Mouse (Mus musculus) limb, embryonic 15.5 days (tissue): Measurements from ENCODE around the gene Slc18a2. TPM values are rescaled to one million over a fixed set of nuclear protein-coding genes. Genes with fewer than 3 reads are reported as not detected.

Source experiments
- ATAC-seq: fragments of 200-750 bp; cut with Nextera tagmentation; 2 replicates; pipeline ENCODE4 v1.8.0; 2017; ENCODE audit warnings: low read depth, moderate TSS enrichment; ENCODE audit not compliant: insufficient number of reproducible peaks, low FRiP score, low TSS enrichment
- H3K27ac ChIP-seq: fragments of 300-500 bp; sonication (generic); 2 replicates; pipeline ENCODE4 v1.5.1; 2015; ENCODE audit warnings: moderate library complexity, mild to moderate bottlenecking, inconsistent platforms
- H3K27me3 ChIP-seq: fragments of 300-500 bp; sonication (generic); 2 replicates; pipeline ENCODE4 v1.6.1; 2015; ENCODE audit warnings: inconsistent platforms
- H3K36me3 ChIP-seq: fragments of 300-500 bp; sonication (generic); 2 replicates; pipeline ENCODE4 v1.6.1; 2015; ENCODE audit warnings: inconsistent platforms
- H3K4me1 ChIP-seq: fragments of 300-500 bp; sonication (generic); 2 replicates; pipeline ENCODE4 v1.6.1; 2015; ENCODE audit warnings: inconsistent platforms
- H3K4me2 ChIP-seq: fragments of 300-500 bp; sonication (generic); 2 replicates; pipeline ENCODE4 v1.6.1; 2015; ENCODE audit warnings: mild to moderate bottlenecking, inconsistent platforms
- H3K4me3 ChIP-seq: fragments of 300-500 bp; sonication (generic); 2 replicates; pipeline ENCODE4 v1.5.1; 2015; ENCODE audit warnings: mild to moderate bottlenecking, inconsistent platforms
- H3K9ac ChIP-seq: fragments of 300-500 bp; sonication (generic); 2 replicates; pipeline ENCODE4 v1.6.1; 2015; ENCODE audit warnings: inconsistent platforms
- H3K9me3 ChIP-seq: fragments of 300-500 bp; sonication (generic); 2 replicates; pipeline ENCODE4 v1.6.1; 2016; ENCODE audit warnings: inconsistent platforms
- WGBS: fragments of 180-500 bp; shearing (Covaris S2); methylation state at CpG from one replicate; pipeline ENCODE4 v1.1.7; 2015; 5-methylcytosine and 5-hydroxymethylcytosine counted together
- polyA plus RNA-seq: library from polyadenylated mRNA; unstranded; fragments of >200 nt; fragmentation: Nextera tagmentation; extraction: Ambion mirVana; gene quantifications from 2 replicates; pipeline ENCODE4 v1.2.1, GENCODE M21; 2015

Gene Slc18a2
- polyA plus RNA-seq, 1 experiment from 2014 or later, result 8.7 TPM

- no peaks in the 10 kb centered on the region for H3K9me3 ChIP-seq
- H3K36me3 ChIP-seq, result peaks cover 3% of the 10 kb centered on the region; the same call in 1 of the 2 replicates
- no peak overlapping the region for H3K9ac ChIP-seq
- H3K4me1 ChIP-seq, result no peaks in the 10 kb centered on the region
- no peak for ATAC-seq
- H3K27me3 ChIP-seq, result no peaks in the 10 kb centered on the region
- no peak overlapping the region for H3K4me2 ChIP-seq
- H3K27ac ChIP-seq, result no peak overlapping the region
- WGBS, result 94% methylated on average over 3 of the region's 3 CpGs
- no peak overlapping the region for H3K4me3 ChIP-seq
These were observed 21.3 kb downstream of the Slc18a2 start for GRCm38 (mm10) chr19:59282001-59282400.

- no peaks in the 10 kb centered on the region for H3K9me3 ChIP-seq
These were observed 28.3 kb downstream of the Slc18a2 start for GRCm38 (mm10) chr19:59289042-59289441.

DNA sequence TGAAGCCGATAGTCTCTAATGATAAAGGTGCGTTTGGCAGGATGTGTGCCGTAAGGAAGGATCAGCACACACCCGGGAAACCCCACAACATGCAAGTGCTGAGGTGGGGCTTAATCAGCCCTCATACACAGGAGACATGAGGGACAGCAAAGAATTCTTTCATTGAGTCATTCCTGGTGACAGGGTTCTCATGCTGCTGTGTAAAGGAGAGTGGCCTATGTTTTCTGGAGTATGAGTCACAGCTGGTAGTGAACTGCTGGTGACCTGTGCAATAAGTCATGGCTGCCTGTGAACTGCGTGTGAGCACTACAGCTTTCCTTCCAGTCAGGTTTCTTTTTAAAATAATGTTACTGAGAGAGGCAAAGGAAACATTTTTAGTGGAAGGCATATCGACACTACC, 29.1 kb downstream of the Slc18a2 start:
- no peak overlapping the region for H3K9ac ChIP-seq
- no peak overlapping the region for H3K27ac ChIP-seq
- H3K9me3 ChIP-seq, result no peaks in the 10 kb centered on the region
- no peak for ATAC-seq
- H3K27me3 ChIP-seq, result no peaks in the 10 kb centered on the region
- peaks cover 3% of the 10 kb centered on the region; the same call in 1 of the 2 replicates for H3K36me3 ChIP-seq
- H3K4me1 ChIP-seq, result no peaks in the 10 kb centered on the region
- 79% methylated on average over 6 of the region's 6 CpGs for WGBS
- H3K4me2 ChIP-seq, result no peak overlapping the region
- H3K4me3 ChIP-seq, result no peak overlapping the region

More at GRCm38 (mm10) chr19:59289042-59289441, 28.3 kb downstream of the Slc18a2 start:
- Histone ChIP-seq H3K4me2 (no peak overlapping the region), H3K36me3 (peaks cover 3% of the 10 kb centered on the region; the same call in 1 of the 2 replicates), H3K27me3 (no peaks in the 10 kb centered on the region), H3K27ac (no peak overlapping the region), H3K4me3 (no peak overlapping the region), H3K9ac (no peak overlapping the region), H3K4me1 (no peaks in the 10 kb centered on the region)
- no peak for ATAC-seq

DNA sequence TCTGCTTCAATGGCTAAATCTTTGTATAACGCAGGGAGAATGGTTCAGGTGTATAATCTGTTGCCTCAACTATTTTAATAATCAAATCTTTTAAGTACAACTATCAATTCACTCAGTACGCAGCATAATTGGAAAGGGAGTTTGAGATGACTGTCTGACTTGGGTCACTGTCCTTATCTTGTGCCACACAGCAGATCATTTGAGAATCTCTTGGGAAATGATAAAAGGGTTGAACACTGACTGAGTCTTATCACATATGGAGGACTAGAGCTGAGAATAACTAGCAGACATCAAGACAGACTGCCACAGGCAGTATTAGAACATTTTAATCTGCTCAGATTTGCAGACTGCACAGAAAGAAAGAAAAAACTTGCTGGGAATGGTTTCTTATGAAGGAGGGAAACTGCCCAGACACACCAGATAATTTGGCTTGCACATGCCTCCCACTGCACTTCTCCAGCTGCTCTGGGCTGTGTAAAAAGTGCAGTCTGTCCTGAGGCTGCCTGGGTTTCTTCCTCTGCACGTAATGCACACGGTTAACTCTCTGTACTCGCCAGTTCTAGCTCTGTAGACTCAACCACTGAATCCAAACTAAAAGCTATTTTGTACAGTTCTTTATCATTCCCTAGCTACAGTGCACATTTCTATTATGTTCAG, 31.6 kb downstream of the Slc18a2 start:
- Histone ChIP-seq H3K4me1 (no peaks in the 10 kb centered on the region), H3K9me3 (no peaks in the 10 kb centered on the region), H3K9ac (no peak overlapping the region), H3K27ac (no peak overlapping the region), H3K4me3 (no peak overlapping the region), H3K36me3 (no peaks in the 10 kb centered on the region), H3K27me3 (no peaks in the 10 kb centered on the region), H3K4me2 (no peak overlapping the region)
- 72% methylated on average over 5 of the region's 5 CpGs for WGBS
- ATAC-seq, result no peak

GRCm38 (mm10) chr19:59315308-59315707, 54.6 kb downstream of the Slc18a2 start:
- peaks cover 7% of the 10 kb centered on the region; the same call in 1 of the 2 replicates for H3K36me3 ChIP-seq
- no peaks in the 10 kb centered on the region for H3K27me3 ChIP-seq
- no peak overlapping the region for H3K4me2 ChIP-seq
- no peak overlapping the region for H3K27ac ChIP-seq
- H3K9me3 ChIP-seq, result no peaks in the 10 kb centered on the region
- no peak overlapping the region for H3K4me3 ChIP-seq
- H3K9ac ChIP-seq, result no peak overlapping the region
- H3K4me1 ChIP-seq, result no peaks in the 10 kb centered on the region
- ATAC-seq, result no peak

DNA sequence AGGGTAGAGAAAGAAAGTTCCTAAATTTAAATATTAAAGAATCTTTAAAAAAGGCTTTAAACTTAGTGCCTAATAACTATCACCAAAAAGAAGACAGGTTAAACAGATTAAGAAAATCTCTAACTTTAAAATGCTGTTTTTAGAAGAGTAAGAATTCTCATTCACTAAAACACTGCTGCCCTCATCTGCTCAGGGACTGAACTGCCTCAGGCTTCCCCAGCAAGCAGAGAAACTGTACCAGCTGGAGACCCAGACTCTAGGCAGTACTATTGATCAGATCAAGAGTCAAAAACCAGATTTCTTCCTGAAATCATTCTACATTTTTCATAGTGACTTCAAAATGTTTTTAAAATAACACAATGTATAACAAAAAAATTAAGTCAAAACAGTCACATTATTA, 55.9 kb downstream of the Slc18a2 start:
- Histone ChIP-seq H3K9me3 (no peaks in the 10 kb centered on the region), H3K4me3 (no peak overlapping the region), H3K36me3 (peaks cover 11% of the 10 kb centered on the region), H3K4me1 (no peaks in the 10 kb centered on the region), H3K27ac (no peak overlapping the region), H3K4me2 (no peak overlapping the region), H3K9ac (no peak overlapping the region), H3K27me3 (no peaks in the 10 kb centered on the region)
- ATAC-seq, result no peak

DNA sequence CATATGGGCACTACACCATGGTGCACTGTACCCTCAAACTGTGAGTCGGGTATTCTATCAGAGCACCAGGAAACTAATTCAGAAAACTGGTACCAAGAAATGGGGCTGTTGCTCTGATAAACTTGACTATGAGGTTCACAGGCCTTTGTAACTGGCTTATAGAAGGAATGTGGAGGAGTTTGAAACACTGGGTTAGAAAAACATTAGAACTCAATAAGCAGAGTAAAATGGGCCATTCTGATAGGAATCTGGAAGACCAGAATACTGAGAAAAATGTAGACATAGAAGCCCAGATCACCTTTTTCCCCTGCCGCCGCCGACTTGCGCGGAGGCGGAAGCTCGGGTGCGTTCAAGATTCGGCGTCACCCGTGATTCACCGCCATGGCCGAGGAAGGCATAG, 61.3 kb downstream of the Slc18a2 start, which contains the start of gene Rps12-ps3:
Gene Rps12-ps3 (plus strand): TSS at position 301 of the 400 bp plus-strand sequence.
- Histone ChIP-seq H3K9me3 (no peaks in the 10 kb centered on the region), H3K36me3 (peaks cover 8% of the 10 kb centered on the region; the same call in 1 of the 2 replicates), H3K4me2 (no peak within 1 kb of the TSS), H3K4me1 (no peaks in the 10 kb centered on the region), H3K27ac (no peak within 1 kb of the TSS), H3K27me3 (no peaks in the 10 kb centered on the region), H3K4me3 (no peak within 1 kb of the TSS), H3K9ac (no peak within 1 kb of the TSS)
- 98% methylated on average over 14 of the region's 14 CpGs for WGBS
- ATAC-seq, result no peak

DNA sequence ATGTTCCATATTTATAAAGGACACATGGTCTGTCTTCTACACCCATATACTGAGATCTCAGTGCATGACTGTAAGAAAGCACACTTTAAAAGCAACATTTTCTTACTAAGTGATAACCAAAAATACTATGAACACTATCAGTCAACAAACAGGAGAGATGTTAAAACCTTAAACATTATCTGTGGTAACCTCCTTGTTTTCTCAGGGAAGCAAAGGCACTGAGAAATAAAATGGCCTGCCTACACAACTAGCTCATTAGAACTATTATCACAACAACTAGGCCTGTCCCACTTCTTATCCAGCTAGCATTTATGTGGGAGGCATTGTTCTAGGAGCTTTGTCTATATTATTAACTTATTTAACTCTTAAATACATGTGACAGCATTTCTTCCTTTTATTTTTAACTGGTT, 70.1 kb downstream of the Slc18a2 start:
- H3K9me3 ChIP-seq, result no peaks in the 10 kb centered on the region
- no peaks in the 10 kb centered on the region for H3K27me3 ChIP-seq
- H3K9ac ChIP-seq, result no peak overlapping the region
- ATAC-seq, result no peak
- no peak overlapping the region for H3K27ac ChIP-seq
- H3K4me1 ChIP-seq, result no peaks in the 10 kb centered on the region
- H3K4me2 ChIP-seq, result no peak overlapping the region
- H3K36me3 ChIP-seq, result no peaks in the 10 kb centered on the region
- H3K4me3 ChIP-seq, result no peak overlapping the region

DNA sequence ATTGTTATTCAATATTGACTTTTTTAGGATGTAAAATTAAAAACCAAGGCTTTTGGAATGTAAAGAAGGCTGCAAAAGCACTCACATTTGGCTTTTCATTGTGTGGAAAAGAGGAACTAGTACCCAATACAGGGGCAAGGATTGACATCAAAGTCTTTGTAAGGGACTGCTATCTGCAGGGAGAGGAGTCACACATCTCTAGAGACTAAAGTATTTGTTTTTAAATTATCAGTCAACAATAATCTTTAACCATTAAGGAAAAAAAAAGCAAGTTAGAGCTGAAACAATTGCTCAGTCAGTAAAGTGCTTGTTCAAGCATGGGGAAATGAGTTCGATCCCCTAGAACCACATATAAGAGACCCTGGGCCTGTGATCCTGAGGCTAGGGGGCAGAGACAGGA, 76.0 kb downstream of the Slc18a2 start:
- Histone ChIP-seq H3K4me1 (0 out of 2 replicates have a peak, but pooled peaks cover 3% of the 10 kb centered on the region), H3K27me3 (no peaks in the 10 kb centered on the region), H3K9ac (no peak overlapping the region), H3K4me2 (no peak overlapping the region), H3K9me3 (no peaks in the 10 kb centered on the region), H3K27ac (no peak overlapping the region), H3K36me3 (no peaks in the 10 kb centered on the region), H3K4me3 (no peak overlapping the region)
- 96% methylated on average over 1 of the region's 1 CpGs for WGBS
- ATAC-seq, result no peak

- no peak for ATAC-seq
- WGBS, result 81% methylated on average over 3 of the region's 3 CpGs
- no peaks in the 10 kb centered on the region for H3K9me3 ChIP-seq
These were observed 77.4 kb downstream of the Slc18a2 start for GRCm38 (mm10) chr19:59337872-59338681.

DNA sequence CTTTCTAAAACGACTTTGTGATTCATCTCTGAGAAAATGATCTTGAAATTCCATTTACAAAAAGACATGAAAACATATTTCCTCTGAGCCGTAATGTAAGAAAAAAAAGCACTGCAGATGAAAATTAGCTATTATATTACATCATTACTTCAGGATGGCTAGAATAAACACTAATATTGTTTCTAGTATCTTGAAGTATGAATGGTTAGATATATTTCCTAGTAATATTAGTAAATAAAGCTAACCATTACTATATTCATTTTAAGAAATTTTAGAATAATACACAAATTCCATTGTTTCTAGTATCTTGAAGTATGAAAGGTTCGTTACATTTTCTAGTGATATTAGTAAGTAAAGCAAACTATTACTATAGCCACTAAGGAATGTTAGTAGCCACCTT, 79.2 kb downstream of the Slc18a2 start:
- no peak overlapping the region for H3K27ac ChIP-seq
- H3K4me3 ChIP-seq, result no peak overlapping the region
- peaks cover 20% of the 10 kb centered on the region for H3K4me1 ChIP-seq
- 82% methylated on average over 3 of the region's 3 CpGs for WGBS
- H3K9me3 ChIP-seq, result no peaks in the 10 kb centered on the region
- no peak for ATAC-seq
- H3K9ac ChIP-seq, result no peak overlapping the region
- no peaks in the 10 kb centered on the region for H3K36me3 ChIP-seq
- no peaks in the 10 kb centered on the region for H3K27me3 ChIP-seq
- no peak overlapping the region for H3K4me2 ChIP-seq

More at GRCm38 (mm10) chr19:59337872-59338681, 77.4 kb downstream of the Slc18a2 start:
- Histone ChIP-seq H3K4me2 (no peak overlapping the region), H3K4me1 (peaks cover 6% of the 10 kb centered on the region; the same call in 1 of the 2 replicates), H3K9ac (no peak overlapping the region), H3K27ac (no peak overlapping the region), H3K36me3 (no peaks in the 10 kb centered on the region), H3K27me3 (no peaks in the 10 kb centered on the region), H3K4me3 (no peak overlapping the region)

GRCm38 (mm10) chr19:59342964-59343363, 82.3 kb downstream of the Slc18a2 start:
- no peak for ATAC-seq
- Histone ChIP-seq H3K4me3 (peak overlapping the region; percentile 96; the same call in 1 of the 2 replicates), H3K27ac (no peak overlapping the region), H3K9ac (no peak overlapping the region), H3K36me3 (no peaks in the 10 kb centered on the region), H3K4me1 (peaks cover 26% of the 10 kb centered on the region), H3K9me3 (no peaks in the 10 kb centered on the region), H3K27me3 (no peaks in the 10 kb centered on the region), H3K4me2 (peak overlapping the region; percentile 93)
- 28% methylated on average over 2 of the region's 2 CpGs for WGBS
